Mouse (Mus musculus): ENCODE measurements around the gene Gabrd. TPM values are rescaled to one million over a fixed set of nuclear protein-coding genes. Genes with fewer than 3 reads are reported as not detected.

Gene Gabrd
- total and polyA plus RNA-seq, 2 experiments from 2014 or later, result 0.29 to 0.42 TPM

- peak overlapping the region; percentile 90 for H3K27ac ChIP-seq
- no peaks in the 10 kb centered on the region for H3K36me3 ChIP-seq (ENCODE audit: insufficient read depth, low read length)
- peak; percentile 88 for ATAC-seq
- H3K27me3 ChIP-seq (ENCODE audit: insufficient read depth, low read length), result no peaks in the 10 kb centered on the region
- H3K9me3 ChIP-seq (ENCODE audit: low read length), result no peaks in the 10 kb centered on the region
- peak; percentile 91 for DNase-seq (ENCODE audit: low spot score)
- WGBS, result 2% methylated on average over 16 of the region's 16 CpGs
- H3K4me3 ChIP-seq (ENCODE audit: low read length), result peak overlapping the region; percentile 68
- H3K9ac ChIP-seq (replicated peaks; ENCODE audit: low read length), result peak overlapping the region; percentile 82
- H3K4me2 ChIP-seq (ENCODE audit: low read depth, low read length), result peak overlapping the region; percentile 68
- peaks cover 12% of the 10 kb centered on the region; the same call in 1 of the 2 replicates for H3K4me1 ChIP-seq (ENCODE audit: insufficient read depth, low read length)
- no peak for TF ChIP-seq CTCF (IDR thresholded peaks at IDR 0.05; ENCODE audit: low read depth)
These were observed 52.3 kb downstream of the Gabrd start for GRCm38 (mm10) chr4:155345608-155345953.

- H3K4me1 ChIP-seq (ENCODE audit: insufficient read depth, low read length), result peaks cover 12% of the 10 kb centered on the region; the same call in 1 of the 2 replicates
- TF ChIP-seq CTCF (IDR thresholded peaks at IDR 0.05; ENCODE audit: low read depth), result no peak
- H3K27me3 ChIP-seq (ENCODE audit: insufficient read depth, low read length), result no peaks in the 10 kb centered on the region
- H3K36me3 ChIP-seq (ENCODE audit: insufficient read depth, low read length), result no peaks in the 10 kb centered on the region
- DNase-seq (ENCODE audit: low spot score), result peak; percentile 66
- 3% methylated on average over 47 of the region's 47 CpGs for WGBS
- peak overlapping the region; percentile 68 for H3K4me2 ChIP-seq (ENCODE audit: low read depth, low read length)
- H3K27ac ChIP-seq, result peak overlapping the region; percentile 90
- peak overlapping the region; percentile 82 for H3K9ac ChIP-seq (replicated peaks; ENCODE audit: low read length)
- H3K4me3 ChIP-seq (ENCODE audit: low read length), result peak overlapping the region; percentile 68
- no peaks in the 10 kb centered on the region for H3K9me3 ChIP-seq (ENCODE audit: low read length)
- peak; percentile 80 for ATAC-seq
These were observed 53.0 kb downstream of the Gabrd start for GRCm38 (mm10) chr4:155344716-155345607.

GRCm38 (mm10) chr4:155344299-155344600 lies 53.7 kb downstream of the Gabrd start:
- DNase-seq (ENCODE audit: low spot score) (no peak), ATAC-seq (no peak)
- Histone ChIP-seq H3K4me3 (ENCODE audit: low read length) (peak overlapping the region; percentile 68), H3K9ac (replicated peaks; ENCODE audit: low read length) (peak overlapping the region; percentile 82), H3K4me2 (ENCODE audit: low read depth, low read length) (peak overlapping the region; percentile 68), H3K27me3 (ENCODE audit: insufficient read depth, low read length) (no peaks in the 10 kb centered on the region), H3K9me3 (ENCODE audit: low read length) (no peaks in the 10 kb centered on the region), H3K4me1 (ENCODE audit: insufficient read depth, low read length) (peaks cover 12% of the 10 kb centered on the region; the same call in 1 of the 2 replicates), H3K36me3 (ENCODE audit: insufficient read depth, low read length) (no peaks in the 10 kb centered on the region), H3K27ac (peak overlapping the region; percentile 90)
- 29% methylated on average over 3 of the region's 3 CpGs for WGBS
- no peak for TF ChIP-seq CTCF (IDR thresholded peaks at IDR 0.05; ENCODE audit: low read depth)

GRCm38 (mm10) chr4:155343415-155344298 lies 54.3 kb downstream of the Gabrd start:
- DNase-seq (ENCODE audit: low spot score), result peak; percentile 20
- Histone ChIP-seq H3K27me3 (ENCODE audit: insufficient read depth, low read length) (no peaks in the 10 kb centered on the region), H3K4me1 (ENCODE audit: insufficient read depth, low read length) (peaks cover 12% of the 10 kb centered on the region; the same call in 1 of the 2 replicates), H3K36me3 (ENCODE audit: insufficient read depth, low read length) (no peaks in the 10 kb centered on the region), H3K27ac (peak overlapping the region; percentile 90), H3K4me2 (ENCODE audit: low read depth, low read length) (peak overlapping the region; percentile 68), H3K4me3 (ENCODE audit: low read length) (peak overlapping the region; percentile 68), H3K9ac (replicated peaks; ENCODE audit: low read length) (peak overlapping the region; percentile 82), H3K9me3 (ENCODE audit: low read length) (no peaks in the 10 kb centered on the region)
- no peak for ATAC-seq
- TF ChIP-seq CTCF (IDR thresholded peaks at IDR 0.05; ENCODE audit: low read depth), result no peak
- 70% methylated on average over 14 of the region's 14 CpGs for WGBS

GRCm38 (mm10) chr4:155336284-155337050 lies 61.4 kb downstream of the Gabrd start:
- ATAC-seq, result no peak
- DNase-seq (ENCODE audit: low spot score), result no peak
- H3K9ac ChIP-seq (replicated peaks; ENCODE audit: low read length), result no peak overlapping the region
- no peak overlapping the region for H3K27ac ChIP-seq
- no peak overlapping the region for H3K4me3 ChIP-seq (ENCODE audit: low read length)
- no peaks in the 10 kb centered on the region for H3K4me1 ChIP-seq (ENCODE audit: insufficient read depth, low read length)
- no peaks in the 10 kb centered on the region for H3K36me3 ChIP-seq (ENCODE audit: insufficient read depth, low read length)
- TF ChIP-seq CTCF (IDR thresholded peaks at IDR 0.05; ENCODE audit: low read depth), result no peak
- no peaks in the 10 kb centered on the region for H3K9me3 ChIP-seq (ENCODE audit: low read length)
- H3K27me3 ChIP-seq (ENCODE audit: insufficient read depth, low read length), result no peaks in the 10 kb centered on the region
- 89% methylated on average over 12 of the region's 12 CpGs for WGBS
- no peak overlapping the region for H3K4me2 ChIP-seq (ENCODE audit: low read depth, low read length)

Other genes with a start within 250 kb of the Gabrd start
- gene Ski, start 175.5 kb downstream of the Gabrd start, total RNA-seq (2014; rRNA removed), result 69.8 and 71.3 TPM in 2 replicates
- 8.8 and 9.5 TPM in 2 replicates for gene Ski, start 175.5 kb downstream of the Gabrd start, polyA plus RNA-seq (2015; fragmentation: Nextera tagmentation; extraction: Ambion mirVana)
- 51.2 and 61.4 TPM in 2 replicates for gene Faap20, start 148.3 kb downstream of the Gabrd start, total RNA-seq (2014; rRNA removed)
- 60.8 and 62.5 TPM in 2 replicates for gene Faap20, start 148.3 kb downstream of the Gabrd start, polyA plus RNA-seq (2015; fragmentation: Nextera tagmentation; extraction: Ambion mirVana)
- gene Prkcz, start 36.8 kb downstream of the Gabrd start, total RNA-seq (2014; rRNA removed), result 85.0 and 85.1 TPM in 2 replicates
- 80.4 and 84.2 TPM in 2 replicates for gene Prkcz, start 36.8 kb downstream of the Gabrd start, polyA plus RNA-seq (2015; fragmentation: Nextera tagmentation; extraction: Ambion mirVana)
- gene Cfap74, start 11.1 kb upstream of the Gabrd start, total RNA-seq (2014; rRNA removed), result 3.7 and 5.7 TPM in 2 replicates
- gene Cfap74, start 11.1 kb upstream of the Gabrd start, polyA plus RNA-seq (2015; fragmentation: Nextera tagmentation; extraction: Ambion mirVana), result 5.2 and 5.5 TPM in 2 replicates
- 0.61 and 3.7 TPM in 2 replicates for gene Tmem52, start 71.0 kb upstream of the Gabrd start, total RNA-seq (2014; rRNA removed)
- 0.46 and 0.74 TPM in 2 replicates for gene Tmem52, start 71.0 kb upstream of the Gabrd start, polyA plus RNA-seq (2015; fragmentation: Nextera tagmentation; extraction: Ambion mirVana)
- gene Gnb1, start 93.2 kb upstream of the Gabrd start, total RNA-seq (2014; rRNA removed), result 363 and 456 TPM in 2 replicates
- gene Gnb1, start 93.2 kb upstream of the Gabrd start, polyA plus RNA-seq (2015; fragmentation: Nextera tagmentation; extraction: Ambion mirVana), result 1,192 and 1,230 TPM in 2 replicates
- 98.6 and 108 TPM in 2 replicates for gene Nadk, start 164.3 kb upstream of the Gabrd start, total RNA-seq (2014; rRNA removed)
- 57.5 and 59.6 TPM in 2 replicates for gene Nadk, start 164.3 kb upstream of the Gabrd start, polyA plus RNA-seq (2015; fragmentation: Nextera tagmentation; extraction: Ambion mirVana)
- gene Slc35e2, start 203.3 kb upstream of the Gabrd start, total RNA-seq (2014; rRNA removed), result 72.0 and 77.2 TPM in 2 replicates
- gene Slc35e2, start 203.3 kb upstream of the Gabrd start, polyA plus RNA-seq (2015; fragmentation: Nextera tagmentation; extraction: Ambion mirVana), result 11.1 and 13.2 TPM in 2 replicates
- 16.5 and 21.4 TPM in 2 replicates for gene Cdk11b, start 226.7 kb upstream of the Gabrd start, total RNA-seq (2014; rRNA removed)
- 65.5 and 74.3 TPM in 2 replicates for gene Cdk11b, start 226.7 kb upstream of the Gabrd start, polyA plus RNA-seq (2015; fragmentation: Nextera tagmentation; extraction: Ambion mirVana)
- not detected in 2 replicates for gene Gm10563, start 247.3 kb upstream of the Gabrd start, total RNA-seq (2014; rRNA removed)
- not detected in 2 replicates for gene Gm10563, start 247.3 kb upstream of the Gabrd start, polyA plus RNA-seq (2015; fragmentation: Nextera tagmentation; extraction: Ambion mirVana)